Mouse (Mus musculus) hindbrain, embryonic 13.5 days (tissue): ENCODE measurements around the gene Dhrs7b. TPM values are rescaled to one million over a fixed set of nuclear protein-coding genes. Genes with fewer than 3 reads are reported as not detected.

Source experiments
- ATAC-seq: fragments of 200-750 bp; cut with Nextera tagmentation; 2 replicates; pipeline ENCODE4 v1.8.0; 2017; ENCODE audit warnings: moderate TSS enrichment; ENCODE audit not compliant: low FRiP score
- H3K27ac ChIP-seq: fragments of 300-500 bp; sonication (generic); 2 replicates; pipeline ENCODE4 v1.5.1; 2015; ENCODE audit warnings: inconsistent platforms, mild to moderate bottlenecking, moderate library complexity
- H3K27me3 ChIP-seq: fragments of 300-500 bp; sonication (generic); 2 replicates; pipeline ENCODE4 v1.6.1; 2015; ENCODE audit warnings: mild to moderate bottlenecking, inconsistent platforms
- H3K36me3 ChIP-seq: fragments of 300-500 bp; sonication (generic); 2 replicates; pipeline ENCODE4 v1.6.1; 2015; ENCODE audit warnings: mild to moderate bottlenecking, inconsistent platforms
- H3K4me1 ChIP-seq: fragments of 300-500 bp; sonication (generic); replicated peaks from 2 replicates; pipeline ENCODE4 v1.6.1; 2015; ENCODE audit warnings: inconsistent platforms
- H3K4me2 ChIP-seq: fragments of 300-500 bp; sonication (generic); 2 replicates; pipeline ENCODE4 v1.6.1; 2015; ENCODE audit warnings: inconsistent platforms, mild to moderate bottlenecking, moderate library complexity
- H3K4me3 ChIP-seq: fragments of 300-500 bp; sonication (generic); 2 replicates; pipeline ENCODE4 v1.5.1; 2015; ENCODE audit warnings: mild to moderate bottlenecking, inconsistent platforms
- H3K9ac ChIP-seq: fragments of 300-500 bp; sonication (generic); 2 replicates; pipeline ENCODE4 v1.6.1; 2015; ENCODE audit warnings: mild to moderate bottlenecking, inconsistent platforms
- H3K9me3 ChIP-seq: fragments of 300-500 bp; sonication (generic); 2 replicates; pipeline ENCODE4 v1.6.1; 2016; ENCODE audit warnings: inconsistent platforms
- WGBS: fragments of 180-500 bp; shearing (Covaris S2); methylation state at CpG from one replicate; pipeline ENCODE4 v1.1.7; 2015; 5-methylcytosine and 5-hydroxymethylcytosine counted together
- polyA plus RNA-seq: library from polyadenylated mRNA; unstranded; fragments of >200 nt; fragmentation: Nextera tagmentation; extraction: Ambion mirVana; gene quantifications from 2 replicates; pipeline ENCODE4 v1.2.1, GENCODE M21; 2015

Gene Dhrs7b
- polyA plus RNA-seq, 1 experiment from 2014 or later = 33.3 TPM

- peaks cover 38% of the 10 kb centered on the region for H3K36me3 ChIP-seq
- H3K9ac ChIP-seq = no peak overlapping the region
- WGBS = 62% methylated on average over 3 of the region's 3 CpGs
- H3K27ac ChIP-seq = no peak overlapping the region
- H3K4me1 ChIP-seq = peaks cover 20% of the 10 kb centered on the region
- no peaks in the 10 kb centered on the region for H3K9me3 ChIP-seq
- ATAC-seq = no peak
- no peak overlapping the region for H3K4me3 ChIP-seq
- no peak overlapping the region for H3K4me2 ChIP-seq
- no peaks in the 10 kb centered on the region for H3K27me3 ChIP-seq
These were observed 77.6 kb downstream of the Dhrs7b start for GRCm38 (mm10) chr11:60908073-60908472.

- H3K27me3 ChIP-seq = no peaks in the 10 kb centered on the region
- H3K4me3 ChIP-seq = no peak overlapping the region
- 97% methylated on average over 1 of the region's 1 CpGs for WGBS
- H3K9me3 ChIP-seq = no peaks in the 10 kb centered on the region
- no peak overlapping the region for H3K9ac ChIP-seq
- no peak overlapping the region for H3K4me2 ChIP-seq
- H3K27ac ChIP-seq = no peak overlapping the region
- peaks cover 26% of the 10 kb centered on the region for H3K4me1 ChIP-seq
- no peak for ATAC-seq
- peaks cover 22% of the 10 kb centered on the region for H3K36me3 ChIP-seq
These were observed 79.2 kb downstream of the Dhrs7b start for GRCm38 (mm10) chr11:60909626-60910025.

Other genes starting within 250 kb of the Dhrs7b start
- gene Llgl1, start 130.9 kb upstream of the Dhrs7b start, polyA plus RNA-seq = 61.0 and 61.2 TPM in 2 replicates
- gene Flii, start 103.4 kb upstream of the Dhrs7b start, polyA plus RNA-seq = 64.7 and 68.2 TPM in 2 replicates
- gene Mief2, start 102.2 kb upstream of the Dhrs7b start, polyA plus RNA-seq = 21.2 and 22.4 TPM in 2 replicates
- 10.3 and 10.4 TPM in 2 replicates for gene Top3a, start 53.3 kb upstream of the Dhrs7b start, polyA plus RNA-seq
- 5.9 and 6.5 TPM in 2 replicates for gene Smcr8, start 53.1 kb upstream of the Dhrs7b start, polyA plus RNA-seq
- 7.9 and 12.2 TPM in 2 replicates for gene Shmt1, start 18.9 kb upstream of the Dhrs7b start, polyA plus RNA-seq
- 54.9 and 55.3 TPM in 2 replicates for gene Tmem11, start 48.6 kb downstream of the Dhrs7b start, polyA plus RNA-seq
- 36.1 and 36.8 TPM in 2 replicates for gene Natd1, start 84.1 kb downstream of the Dhrs7b start, polyA plus RNA-seq
- 30.0 and 30.4 TPM in 2 replicates for gene Map2k3, start 101.4 kb downstream of the Dhrs7b start, polyA plus RNA-seq
- 3.5 and 3.8 TPM in 2 replicates for gene Kcnj12, start 191.9 kb downstream of the Dhrs7b start, polyA plus RNA-seq